Mouse (Mus musculus): Measurements from ENCODE around the gene Pdf. TPM values are rescaled to one million over a fixed set of nuclear protein-coding genes. Genes with fewer than 3 reads are reported as not detected.

Gene Pdf
- total RNA-seq (2014; rRNA removed) (19.5 and 26.6 TPM in 2 replicates), polyA plus RNA-seq (2012; rRNA removed) (32.9 and 42.7 TPM in 2 replicates)

DNA sequence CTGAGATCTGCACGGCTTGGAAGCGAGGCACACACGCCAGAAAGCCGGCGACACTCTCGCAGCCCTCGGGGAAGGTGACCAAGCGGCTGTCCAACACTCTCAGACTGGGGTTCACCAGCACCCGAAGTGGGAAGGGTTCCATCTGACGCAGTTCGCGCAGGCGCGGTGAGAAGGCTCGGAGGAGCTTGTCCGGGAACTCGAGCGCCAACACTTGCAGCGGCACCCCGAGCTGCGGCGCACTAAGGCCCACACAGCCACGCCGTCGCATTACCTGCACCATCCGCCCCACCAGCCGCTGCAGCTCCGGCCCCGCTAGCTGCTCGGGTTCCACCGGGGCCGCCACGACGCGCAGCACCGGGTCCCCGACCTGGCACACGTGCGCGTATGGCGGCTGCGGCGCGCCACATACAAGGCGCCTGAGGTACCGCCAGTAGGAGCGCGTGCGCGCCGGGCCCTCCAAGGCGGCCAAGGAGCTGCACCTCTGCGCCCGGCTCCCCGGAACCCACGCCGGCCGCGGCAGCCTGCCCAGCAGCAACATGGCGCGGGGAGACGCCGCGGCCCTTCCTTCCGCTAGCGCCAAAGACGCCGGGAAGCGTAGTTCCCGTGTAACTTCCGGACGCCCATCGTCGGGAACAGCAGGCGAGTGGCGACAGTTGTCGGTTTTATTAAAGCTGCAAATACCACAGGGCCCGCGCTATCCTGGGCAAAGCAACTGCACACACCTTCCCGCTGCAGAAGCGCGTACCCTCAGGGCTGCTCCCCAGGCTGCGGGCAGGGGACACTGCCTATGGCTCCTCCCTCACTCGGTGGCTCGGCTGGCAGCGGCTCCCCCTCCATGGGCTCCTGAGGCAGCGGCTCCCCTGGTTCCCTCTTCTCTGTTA, at the start of gene Pdf:
Gene Pdf (minus strand): TSS at position 554 of the 881 bp plus-strand sequence.
- H3K27me3 ChIP-seq (ENCODE audit: control insufficient read depth, insufficient read depth, low read length), result no peaks in the 10 kb centered on the region
- peak within 1 kb of the TSS; percentile 72 for H3K27ac ChIP-seq (replicated peaks; ENCODE audit: insufficient read depth, low read depth, low read length)
- peak; percentile 78 for DNase-seq (ENCODE audit: extremely low read depth, low read depth, low spot score)
- H3K79me2 ChIP-seq (ENCODE audit: control insufficient read depth, insufficient read depth, low read length), result peaks cover 5% of the 10 kb centered on the region; the same call in 1 of the 2 replicates
- peaks cover 54% of the 10 kb centered on the region for H3K36me3 ChIP-seq (ENCODE audit: control insufficient read depth, insufficient read depth, low read length)
- WGBS, result 9% methylated on average over 87 of the region's 87 CpGs
- peak within 1 kb of the TSS; percentile 74 for H3K4me3 ChIP-seq (ENCODE audit: insufficient read depth, low read depth, low read length)
- TF ChIP-seq POLR2A (IDR thresholded peaks at IDR 0.05; ENCODE audit: extremely low read depth, insufficient read depth, low read length), result no peak
- no peak for TF ChIP-seq CTCF (IDR thresholded peaks at IDR 0.05; ENCODE audit: low read depth, low read length)
- H3K4me1 ChIP-seq (ENCODE audit: control insufficient read depth, insufficient read depth, low read length), result peaks cover 12% of the 10 kb centered on the region
- peak within 1 kb of the TSS; percentile 92 for H3K9ac ChIP-seq (ENCODE audit: low read depth, low read length)

DNA sequence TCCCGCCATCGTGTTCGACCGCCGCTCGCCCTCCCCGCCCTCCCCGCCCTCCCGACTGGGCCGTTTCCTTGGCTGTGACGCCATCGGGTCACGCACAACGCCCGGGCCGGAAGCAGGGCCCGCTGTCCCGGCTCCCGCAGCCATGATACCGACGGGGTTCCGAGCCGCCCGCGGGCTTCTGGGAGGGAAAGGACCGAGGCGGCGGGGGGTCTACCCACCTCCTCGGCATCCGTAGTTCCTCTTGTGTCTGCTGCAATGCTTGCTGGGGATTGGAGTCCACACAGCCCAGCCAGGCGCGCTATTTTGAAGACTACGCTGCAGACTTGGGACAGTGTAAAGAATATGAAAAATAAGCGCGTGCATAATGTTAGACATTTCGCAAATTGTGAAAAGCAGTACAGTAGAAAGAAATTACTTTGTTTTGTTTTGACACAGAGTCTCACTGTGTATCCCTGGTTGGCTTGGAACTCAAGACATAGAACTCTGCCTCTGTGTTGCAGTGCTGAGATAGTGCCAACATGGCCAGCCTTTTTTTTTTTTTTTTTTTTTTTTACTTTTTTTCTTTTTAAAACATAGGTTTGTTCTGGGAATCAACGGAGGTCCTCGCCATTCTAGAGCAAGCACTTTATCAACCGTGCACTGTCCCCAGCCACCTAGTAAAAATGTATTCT, 48.1 kb upstream of the Pdf start, which contains the start of gene Terf2:
Gene Terf2 (minus strand): TSS at position 182 of the 671 bp plus-strand sequence.
- Histone ChIP-seq H3K27me3 (ENCODE audit: control insufficient read depth, insufficient read depth, low read length) (no peaks in the 10 kb centered on the region), H3K27ac (replicated peaks; ENCODE audit: insufficient read depth, low read depth, low read length) (peak within 1 kb of the TSS; percentile 97), H3K9ac (ENCODE audit: low read depth, low read length) (peak within 1 kb of the TSS; percentile 97), H3K79me2 (ENCODE audit: control insufficient read depth, insufficient read depth, low read length) (peaks cover 5% of the 10 kb centered on the region; the same call in 1 of the 2 replicates), H3K4me3 (ENCODE audit: insufficient read depth, low read depth, low read length) (peak within 1 kb of the TSS; percentile 100), H3K36me3 (ENCODE audit: control insufficient read depth, insufficient read depth, low read length) (no peaks in the 10 kb centered on the region; the same call in 1 of the 2 replicates), H3K4me1 (ENCODE audit: control insufficient read depth, insufficient read depth, low read length) (peaks cover 7% of the 10 kb centered on the region)
- TF ChIP-seq POLR2A (IDR thresholded peaks at IDR 0.05; ENCODE audit: extremely low read depth, insufficient read depth, low read length) (0 out of 2 replicates have a peak, but pooled peaks have one; percentile 26), CTCF (IDR thresholded peaks at IDR 0.05; ENCODE audit: low read depth, low read length) (no peak)
- peak; percentile 83 for DNase-seq (ENCODE audit: extremely low read depth, low read depth, low spot score)
- 4% methylated on average over 37 of the region's 39 CpGs for WGBS

DNA sequence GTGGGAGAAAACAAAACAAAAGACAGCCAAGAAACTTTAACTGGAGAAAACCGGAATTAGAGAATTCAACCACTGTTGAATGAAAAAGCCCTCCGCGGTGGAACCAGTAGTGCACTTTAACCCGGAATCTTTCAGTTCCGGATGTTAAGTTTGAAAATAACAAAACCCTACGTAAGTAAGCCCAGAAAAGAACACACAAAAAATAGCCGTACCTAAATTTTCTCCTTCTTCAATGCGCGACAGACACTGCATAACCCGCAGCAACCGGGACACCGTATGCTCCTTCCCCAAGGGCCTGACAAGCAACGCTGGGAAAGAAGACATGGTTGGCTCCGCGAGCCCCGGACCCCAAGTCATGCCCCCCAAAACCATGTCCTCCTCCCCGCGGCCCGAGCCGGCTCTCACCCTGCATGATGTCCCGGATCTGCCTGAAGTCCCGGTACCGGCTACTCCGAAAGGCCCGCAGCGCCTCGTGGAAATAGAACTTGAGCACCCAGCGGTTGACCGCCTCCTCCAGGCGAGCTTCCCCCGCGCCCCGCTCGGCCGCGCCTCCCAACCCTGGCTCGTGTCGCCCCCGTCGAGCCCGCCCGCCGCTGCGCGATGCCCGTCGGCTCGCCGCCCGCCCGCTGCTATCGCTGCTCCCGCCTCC, 47.4 kb upstream of the Pdf start:
- Histone ChIP-seq H3K4me1 (ENCODE audit: control insufficient read depth, insufficient read depth, low read length) (peaks cover 7% of the 10 kb centered on the region), H3K27ac (replicated peaks; ENCODE audit: insufficient read depth, low read depth, low read length) (peak overlapping the region; percentile 97), H3K4me3 (ENCODE audit: insufficient read depth, low read depth, low read length) (peak overlapping the region; percentile 100), H3K27me3 (ENCODE audit: control insufficient read depth, insufficient read depth, low read length) (no peaks in the 10 kb centered on the region), H3K79me2 (ENCODE audit: control insufficient read depth, insufficient read depth, low read length) (peaks cover 5% of the 10 kb centered on the region; the same call in 1 of the 2 replicates), H3K9ac (ENCODE audit: low read depth, low read length) (peak overlapping the region; percentile 97), H3K36me3 (ENCODE audit: control insufficient read depth, insufficient read depth, low read length) (no peaks in the 10 kb centered on the region; the same call in 1 of the 2 replicates)
- TF ChIP-seq POLR2A (IDR thresholded peaks at IDR 0.05; ENCODE audit: extremely low read depth, insufficient read depth, low read length), result no peak
- TF ChIP-seq CTCF (IDR thresholded peaks at IDR 0.05; ENCODE audit: low read depth, low read length), result no peak
- WGBS, result under 1% methylated on average over 53 of the region's 53 CpGs
- DNase-seq (ENCODE audit: extremely low read depth, low read depth, low spot score), result peak; percentile 35

DNA sequence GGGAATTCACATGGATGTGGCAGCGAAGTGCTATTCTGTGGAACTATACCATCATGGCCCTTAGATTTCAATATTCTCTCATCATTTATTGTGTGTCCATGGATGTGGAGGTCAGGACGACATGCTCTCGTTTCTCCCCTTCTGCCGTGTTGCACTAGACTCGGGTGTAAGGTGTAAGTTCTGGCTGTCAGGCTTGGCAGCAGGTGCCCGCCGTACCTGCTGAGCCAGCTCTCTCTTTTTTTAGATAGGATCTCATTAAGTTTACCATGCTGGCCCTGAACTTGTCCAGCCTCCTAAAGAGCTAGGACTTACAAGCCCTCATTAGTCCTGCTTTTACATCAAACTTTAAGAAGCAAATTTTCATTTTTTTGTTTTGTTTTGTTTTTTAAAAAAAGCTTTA, 42.1 kb upstream of the Pdf start:
- Histone ChIP-seq H3K4me1 (ENCODE audit: control insufficient read depth, insufficient read depth, low read length) (peaks cover 3% of the 10 kb centered on the region; the same call in 1 of the 2 replicates), H3K27me3 (ENCODE audit: control insufficient read depth, insufficient read depth, low read length) (no peaks in the 10 kb centered on the region), H3K4me3 (ENCODE audit: insufficient read depth, low read depth, low read length) (no peak overlapping the region), H3K36me3 (ENCODE audit: control insufficient read depth, insufficient read depth, low read length) (no peaks in the 10 kb centered on the region; the same call in 1 of the 2 replicates), H3K27ac (replicated peaks; ENCODE audit: insufficient read depth, low read depth, low read length) (no peak overlapping the region), H3K9ac (ENCODE audit: low read depth, low read length) (no peak overlapping the region), H3K79me2 (ENCODE audit: control insufficient read depth, insufficient read depth, low read length) (peaks cover 2% of the 10 kb centered on the region; the same call in 1 of the 2 replicates)
- TF ChIP-seq CTCF (IDR thresholded peaks at IDR 0.05; ENCODE audit: low read depth, low read length) (no peak), POLR2A (IDR thresholded peaks at IDR 0.05; ENCODE audit: extremely low read depth, insufficient read depth, low read length) (no peak)
- WGBS, result 96% methylated on average over 7 of the region's 7 CpGs
- DNase-seq (ENCODE audit: extremely low read depth, low read depth, low spot score), result no peak

DNA sequence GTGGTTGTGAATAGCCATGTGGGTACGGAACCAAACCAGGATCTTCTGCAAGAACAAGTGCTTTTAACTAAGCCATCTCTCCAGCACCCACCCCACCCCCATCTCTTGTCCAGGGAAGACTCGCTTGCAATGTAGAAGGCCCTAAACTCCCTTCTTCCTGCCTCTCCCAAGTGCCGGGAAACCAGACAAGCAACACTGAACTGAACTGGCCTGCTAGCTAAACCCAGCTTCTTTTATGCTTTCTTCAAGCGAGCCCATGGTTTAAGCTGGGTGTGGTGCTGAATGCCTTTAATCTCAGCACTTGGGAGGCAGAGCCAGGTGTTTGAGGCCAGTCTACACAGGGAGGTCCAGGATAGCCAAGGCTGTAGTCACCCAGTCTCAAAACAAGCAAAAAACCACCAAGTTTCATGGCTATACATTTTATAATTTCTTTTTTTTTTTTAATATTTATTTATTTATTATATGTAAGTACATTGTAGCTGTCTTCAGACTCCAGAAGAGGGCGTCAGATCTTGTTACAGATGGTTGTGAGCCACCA, 40.2 kb upstream of the Pdf start:
- no peak overlapping the region for H3K4me3 ChIP-seq (ENCODE audit: insufficient read depth, low read depth, low read length)
- H3K79me2 ChIP-seq (ENCODE audit: control insufficient read depth, insufficient read depth, low read length), result peaks cover 2% of the 10 kb centered on the region; the same call in 1 of the 2 replicates
- no peaks in the 10 kb centered on the region for H3K4me1 ChIP-seq (ENCODE audit: control insufficient read depth, insufficient read depth, low read length)
- no peaks in the 10 kb centered on the region; the same call in 1 of the 2 replicates for H3K36me3 ChIP-seq (ENCODE audit: control insufficient read depth, insufficient read depth, low read length)
- H3K27me3 ChIP-seq (ENCODE audit: control insufficient read depth, insufficient read depth, low read length), result no peaks in the 10 kb centered on the region
- H3K27ac ChIP-seq (replicated peaks; ENCODE audit: insufficient read depth, low read depth, low read length), result no peak overlapping the region
- no peak overlapping the region for H3K9ac ChIP-seq (ENCODE audit: low read depth, low read length)
- WGBS, result 99% methylated on average over 5 of the region's 5 CpGs
- TF ChIP-seq CTCF (IDR thresholded peaks at IDR 0.05; ENCODE audit: low read depth, low read length), result no peak
- no peak for TF ChIP-seq POLR2A (IDR thresholded peaks at IDR 0.05; ENCODE audit: extremely low read depth, insufficient read depth, low read length)
- DNase-seq (ENCODE audit: extremely low read depth, low read depth, low spot score), result no peak

All from liver, adult 2 months (tissue).